Mouse (Mus musculus): ENCODE results near the gene Me1. TPM values are rescaled to one million over a fixed set of nuclear protein-coding genes. Genes with fewer than 3 reads are reported as not detected.

Gene Me1
- polyA plus RNA-seq, 1 experiment from 2014 or later: 4.4 TPM

DNA sequence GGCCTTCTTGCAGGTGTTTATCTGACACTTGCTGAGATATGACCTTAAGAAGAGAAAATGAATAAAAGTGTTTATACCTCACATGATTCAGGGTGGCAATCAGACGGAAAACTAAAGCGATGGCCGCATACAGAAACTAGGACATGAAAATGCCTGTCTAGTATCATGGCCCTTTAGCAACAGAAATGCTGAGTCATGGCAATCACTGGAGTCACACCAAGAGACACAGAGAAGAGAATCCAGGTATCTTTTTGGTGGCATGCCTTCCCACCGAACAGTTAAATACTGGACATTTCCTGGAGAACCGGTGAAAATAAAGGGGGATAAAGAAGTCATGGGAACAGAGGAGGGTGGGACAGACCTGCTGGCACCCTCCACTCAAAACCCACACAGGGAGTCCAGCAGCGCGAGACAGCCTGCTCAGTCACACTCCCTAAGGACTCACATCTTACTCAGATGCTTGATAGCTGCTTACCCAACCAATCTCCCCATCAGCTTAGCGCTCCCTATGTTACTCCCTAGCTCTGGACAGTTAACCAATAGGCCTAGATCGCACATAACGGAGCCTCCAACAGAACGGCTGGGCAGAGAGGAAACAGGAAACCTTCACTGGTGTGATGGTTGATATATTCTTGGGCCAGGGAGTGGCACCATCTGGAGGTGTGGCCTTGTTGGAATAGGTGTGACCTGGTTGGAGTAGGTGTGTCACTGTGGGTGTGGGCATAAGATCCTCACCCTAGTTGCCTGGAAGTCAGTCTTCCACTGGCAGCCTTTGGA is 108.5 kb downstream of the Me1 start:
- Histone ChIP-seq H3K27me3 (ENCODE audit: control insufficient read depth, insufficient read depth, low read depth, low read length) (no peaks in the 10 kb centered on the region), H3K4me3 (ENCODE audit: low read depth, low read length) (no peak overlapping the region), H3K36me3 (ENCODE audit: control insufficient read depth, insufficient read depth) (no peaks in the 10 kb centered on the region), H3K9me3 (replicated peaks; ENCODE audit: control insufficient read depth, low read length) (no peaks in the 10 kb centered on the region), H3K4me1 (ENCODE audit: control insufficient read depth, low read depth, low read length) (no peaks in the 10 kb centered on the region), H3K4me2 (ENCODE audit: low read depth, low read length) (no peak overlapping the region), H3K27ac (ENCODE audit: low read length) (no peak overlapping the region), H3K9ac (ENCODE audit: low read depth, low read length) (no peak overlapping the region)
- WGBS (ENCODE audit: insufficient replicate concordance): 69% methylated on average over 11 of the region's 11 CpGs
- ATAC-seq (ENCODE audit: low read depth): no peak

DNA sequence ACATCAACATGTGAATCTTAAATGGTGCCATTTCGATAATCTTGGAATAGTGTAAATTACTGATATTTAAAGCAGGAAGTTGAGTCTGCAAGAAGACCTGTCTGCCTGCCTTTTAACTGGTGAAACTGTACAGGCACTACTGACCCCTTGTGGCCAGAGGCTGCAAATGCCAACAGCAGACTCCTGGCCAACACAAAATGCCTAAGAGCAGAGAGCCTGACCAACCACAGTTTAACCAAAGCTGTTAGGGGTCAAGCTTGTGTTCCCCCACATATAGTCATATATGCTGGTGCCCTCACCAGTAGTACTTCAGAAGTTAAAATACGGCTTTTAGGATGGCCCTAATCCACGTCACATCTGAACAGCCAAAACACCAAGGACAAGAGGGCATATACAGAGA is 112.0 kb downstream of the Me1 start:
- 43% methylated on average over 3 of the region's 3 CpGs for WGBS (ENCODE audit: insufficient replicate concordance)
- no peaks in the 10 kb centered on the region for H3K27me3 ChIP-seq (ENCODE audit: control insufficient read depth, insufficient read depth, low read depth, low read length)

DNA sequence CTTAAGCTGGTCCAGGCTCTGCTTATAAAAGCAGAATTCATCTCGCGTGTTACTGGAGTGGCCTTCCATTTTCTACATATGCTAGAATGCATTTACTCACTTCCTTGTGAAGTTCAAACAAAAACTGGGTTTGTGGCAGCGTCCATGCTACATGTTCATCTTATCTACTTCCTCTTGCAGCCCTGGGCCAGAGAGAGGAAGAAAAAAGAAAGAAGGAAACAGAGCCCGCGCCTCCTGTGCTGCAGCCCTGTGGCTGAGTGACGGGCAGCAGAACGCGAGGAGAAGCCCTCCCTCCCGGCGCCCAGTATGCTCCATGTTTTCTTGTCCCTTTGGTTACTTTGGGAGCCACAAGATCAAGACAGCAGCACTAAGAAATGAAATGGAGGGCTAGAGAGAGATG is 116.1 kb downstream of the Me1 start:
- Histone ChIP-seq H3K4me2 (ENCODE audit: low read depth, low read length) (no peak overlapping the region), H3K4me3 (ENCODE audit: low read depth, low read length) (no peak overlapping the region), H3K9ac (ENCODE audit: low read depth, low read length) (no peak overlapping the region), H3K36me3 (ENCODE audit: control insufficient read depth, insufficient read depth) (no peaks in the 10 kb centered on the region), H3K27ac (ENCODE audit: low read length) (no peak overlapping the region), H3K9me3 (replicated peaks; ENCODE audit: control insufficient read depth, low read length) (no peaks in the 10 kb centered on the region), H3K4me1 (ENCODE audit: control insufficient read depth, low read depth, low read length) (no peaks in the 10 kb centered on the region), H3K27me3 (ENCODE audit: control insufficient read depth, insufficient read depth, low read depth, low read length) (no peaks in the 10 kb centered on the region)
- WGBS (ENCODE audit: insufficient replicate concordance): 17% methylated on average over 10 of the region's 10 CpGs
- no peak for ATAC-seq (ENCODE audit: low read depth)

More for the DNA sequence above, 112.0 kb downstream of the Me1 start:
- Histone ChIP-seq H3K27ac (ENCODE audit: low read length) (no peak overlapping the region), H3K4me1 (ENCODE audit: control insufficient read depth, low read depth, low read length) (no peaks in the 10 kb centered on the region), H3K4me3 (ENCODE audit: low read depth, low read length) (no peak overlapping the region), H3K4me2 (ENCODE audit: low read depth, low read length) (no peak overlapping the region), H3K9me3 (replicated peaks; ENCODE audit: control insufficient read depth, low read length) (no peaks in the 10 kb centered on the region), H3K9ac (ENCODE audit: low read depth, low read length) (no peak overlapping the region), H3K36me3 (ENCODE audit: control insufficient read depth, insufficient read depth) (no peaks in the 10 kb centered on the region)
- ATAC-seq (ENCODE audit: low read depth): no peak

DNA sequence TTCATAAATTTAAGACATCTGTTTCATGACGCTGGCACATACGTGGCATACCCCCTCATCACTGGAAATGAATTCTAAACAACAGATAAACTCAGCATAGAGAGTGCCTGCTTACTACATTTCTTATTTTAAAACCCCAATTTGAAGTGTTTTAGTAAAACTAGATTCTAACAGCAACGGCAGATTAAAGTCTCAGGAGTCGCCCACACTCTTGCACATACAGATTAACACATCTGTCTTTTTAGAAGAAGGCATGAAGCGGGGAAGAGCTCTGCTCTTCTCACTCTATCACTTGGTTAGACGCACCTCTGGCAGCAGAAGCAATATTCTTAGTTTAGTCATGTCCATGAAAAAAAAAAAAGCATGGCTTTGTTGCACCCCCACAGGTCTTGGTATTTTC is 120.6 kb downstream of the Me1 start:
- no peak overlapping the region for H3K9ac ChIP-seq (ENCODE audit: low read depth, low read length)
- ATAC-seq (ENCODE audit: low read depth): no peak
- H3K36me3 ChIP-seq (ENCODE audit: control insufficient read depth, insufficient read depth): no peaks in the 10 kb centered on the region
- no peak overlapping the region for H3K4me2 ChIP-seq (ENCODE audit: low read depth, low read length)
- no peaks in the 10 kb centered on the region for H3K27me3 ChIP-seq (ENCODE audit: control insufficient read depth, insufficient read depth, low read depth, low read length)
- no peaks in the 10 kb centered on the region for H3K9me3 ChIP-seq (replicated peaks; ENCODE audit: control insufficient read depth, low read length)
- WGBS (ENCODE audit: insufficient replicate concordance): 66% methylated on average over 6 of the region's 6 CpGs
- no peak overlapping the region for H3K27ac ChIP-seq (ENCODE audit: low read length)
- peaks cover 11% of the 10 kb centered on the region for H3K4me1 ChIP-seq (ENCODE audit: control insufficient read depth, low read depth, low read length)
- H3K4me3 ChIP-seq (ENCODE audit: low read depth, low read length): no peak overlapping the region

DNA sequence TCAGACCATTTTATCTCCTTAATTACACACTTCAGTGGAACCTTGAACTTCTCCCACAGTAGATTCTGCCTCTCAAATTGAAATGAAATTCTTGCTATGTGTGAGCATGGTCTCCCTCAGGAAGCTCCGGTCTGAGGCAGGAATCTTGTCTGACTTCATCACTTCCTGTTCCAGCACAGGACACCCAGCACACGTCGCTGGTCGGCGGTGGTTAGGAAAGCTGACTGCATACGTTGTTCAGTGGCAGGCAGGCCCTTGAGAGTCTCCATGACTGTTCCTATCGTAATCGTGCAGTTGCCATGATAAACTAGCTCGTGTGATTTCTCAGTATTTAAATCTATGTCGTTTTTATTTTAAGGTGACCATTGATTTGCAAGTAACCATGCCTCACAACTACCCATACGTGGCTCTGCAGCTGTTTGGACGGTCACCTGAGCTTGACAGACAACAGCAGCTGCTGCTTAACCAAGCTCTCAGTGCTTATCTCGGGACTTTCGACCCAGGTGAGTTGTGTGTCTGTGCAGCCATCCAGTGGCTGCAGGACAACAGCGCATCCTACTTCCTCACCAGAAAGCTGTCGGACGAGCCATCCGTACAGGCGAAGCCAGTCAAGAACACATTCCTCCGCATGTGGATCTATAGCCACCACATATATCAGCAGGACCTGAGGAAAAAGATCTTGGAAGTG is 122.0 kb downstream of the Me1 start:
- no peak overlapping the region for H3K27ac ChIP-seq (ENCODE audit: low read length)
- no peaks in the 10 kb centered on the region for H3K36me3 ChIP-seq (ENCODE audit: control insufficient read depth, insufficient read depth)
- no peaks in the 10 kb centered on the region for H3K27me3 ChIP-seq (ENCODE audit: control insufficient read depth, insufficient read depth, low read depth, low read length)
- no peak for ATAC-seq (ENCODE audit: low read depth)
- WGBS (ENCODE audit: insufficient replicate concordance): 44% methylated on average over 20 of the region's 20 CpGs
- H3K4me2 ChIP-seq (ENCODE audit: low read depth, low read length): no peak overlapping the region
- no peaks in the 10 kb centered on the region for H3K9me3 ChIP-seq (replicated peaks; ENCODE audit: control insufficient read depth, low read length)
- no peak overlapping the region for H3K4me3 ChIP-seq (ENCODE audit: low read depth, low read length)
- H3K4me1 ChIP-seq (ENCODE audit: control insufficient read depth, low read depth, low read length): peaks cover 11% of the 10 kb centered on the region
- no peak overlapping the region for H3K9ac ChIP-seq (ENCODE audit: low read depth, low read length)

DNA sequence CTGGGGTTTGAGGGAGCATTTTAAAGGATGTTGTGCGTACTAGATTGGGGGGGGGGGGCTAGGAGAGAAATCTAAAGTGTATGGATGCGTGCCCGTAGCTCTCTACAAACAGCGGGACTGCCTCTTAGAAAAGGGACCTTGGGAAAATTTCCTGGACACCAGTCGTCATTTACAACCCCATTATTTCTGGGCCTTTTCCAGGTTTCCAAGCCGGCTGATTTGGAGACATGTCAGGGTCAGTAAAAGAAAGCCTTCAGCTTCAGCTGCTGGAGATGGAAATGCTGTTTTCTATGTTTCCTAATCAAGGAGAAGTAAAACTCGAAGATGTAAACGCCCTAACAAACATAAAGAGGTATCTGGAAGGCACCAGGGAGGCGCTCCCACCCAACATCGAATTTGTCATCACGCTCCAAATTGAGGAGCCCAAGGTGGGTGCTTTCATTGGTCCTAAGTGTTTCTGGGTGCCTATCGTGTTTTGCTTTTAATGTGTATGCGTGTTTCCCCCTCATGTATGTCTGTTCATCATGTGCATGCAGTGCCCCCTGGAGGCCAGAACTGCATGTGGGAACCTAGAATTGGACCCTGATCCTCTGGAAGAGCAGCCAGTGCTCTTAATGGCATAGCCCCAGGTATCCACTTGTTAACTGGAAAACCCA is 123.0 kb downstream of the Me1 start:
- no peak for ATAC-seq (ENCODE audit: low read depth)
- WGBS (ENCODE audit: insufficient replicate concordance): 3% methylated on average over 13 of the region's 13 CpGs
- peak overlapping the region; percentile 79 for H3K4me3 ChIP-seq (ENCODE audit: low read depth, low read length)

DNA sequence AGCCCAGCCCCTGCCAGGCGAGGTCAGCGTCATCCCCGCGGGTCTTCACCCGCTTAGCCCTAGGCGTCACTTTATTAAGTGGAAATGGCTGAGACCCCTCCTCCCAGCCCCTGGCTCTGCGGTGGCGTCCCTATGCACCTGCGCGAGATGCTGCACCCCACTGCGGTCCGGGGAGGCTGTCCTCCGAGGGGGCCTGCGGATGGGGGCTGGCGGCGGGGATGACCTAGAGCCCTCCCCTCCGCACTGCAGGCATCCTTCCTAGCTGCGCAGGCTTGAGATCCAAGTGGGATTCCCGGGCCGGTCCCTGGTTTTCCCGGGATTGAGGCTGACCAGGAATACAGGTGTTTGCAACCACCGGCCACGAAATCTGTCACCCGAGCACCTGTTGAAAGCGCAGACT is 123.6 kb downstream of the Me1 start:
- Histone ChIP-seq H3K4me2 (ENCODE audit: low read depth, low read length) (peak overlapping the region; percentile 100), H3K4me1 (ENCODE audit: control insufficient read depth, low read depth, low read length) (peaks cover 11% of the 10 kb centered on the region), H3K36me3 (ENCODE audit: control insufficient read depth, insufficient read depth) (no peaks in the 10 kb centered on the region), H3K4me3 (ENCODE audit: low read depth, low read length) (peak overlapping the region; percentile 79), H3K9me3 (replicated peaks; ENCODE audit: control insufficient read depth, low read length) (no peaks in the 10 kb centered on the region), H3K27me3 (ENCODE audit: control insufficient read depth, insufficient read depth, low read depth, low read length) (no peaks in the 10 kb centered on the region), H3K27ac (ENCODE audit: low read length) (no peak overlapping the region), H3K9ac (ENCODE audit: low read depth, low read length) (peak overlapping the region; percentile 62)
- peak; percentile 14 for ATAC-seq (ENCODE audit: low read depth)
- under 1% methylated on average over 25 of the region's 25 CpGs for WGBS (ENCODE audit: insufficient replicate concordance)

More for the DNA sequence above, 123.0 kb downstream of the Me1 start:
- H3K4me2 ChIP-seq (ENCODE audit: low read depth, low read length): peak overlapping the region; percentile 100
- H3K4me1 ChIP-seq (ENCODE audit: control insufficient read depth, low read depth, low read length): peaks cover 11% of the 10 kb centered on the region
- no peaks in the 10 kb centered on the region for H3K36me3 ChIP-seq (ENCODE audit: control insufficient read depth, insufficient read depth)
- H3K27ac ChIP-seq (ENCODE audit: low read length): no peak overlapping the region
- no peaks in the 10 kb centered on the region for H3K9me3 ChIP-seq (replicated peaks; ENCODE audit: control insufficient read depth, low read length)
- H3K9ac ChIP-seq (ENCODE audit: low read depth, low read length): peak overlapping the region; percentile 62; the same call in 1 of the 2 replicates
- H3K27me3 ChIP-seq (ENCODE audit: control insufficient read depth, insufficient read depth, low read depth, low read length): no peaks in the 10 kb centered on the region

DNA sequence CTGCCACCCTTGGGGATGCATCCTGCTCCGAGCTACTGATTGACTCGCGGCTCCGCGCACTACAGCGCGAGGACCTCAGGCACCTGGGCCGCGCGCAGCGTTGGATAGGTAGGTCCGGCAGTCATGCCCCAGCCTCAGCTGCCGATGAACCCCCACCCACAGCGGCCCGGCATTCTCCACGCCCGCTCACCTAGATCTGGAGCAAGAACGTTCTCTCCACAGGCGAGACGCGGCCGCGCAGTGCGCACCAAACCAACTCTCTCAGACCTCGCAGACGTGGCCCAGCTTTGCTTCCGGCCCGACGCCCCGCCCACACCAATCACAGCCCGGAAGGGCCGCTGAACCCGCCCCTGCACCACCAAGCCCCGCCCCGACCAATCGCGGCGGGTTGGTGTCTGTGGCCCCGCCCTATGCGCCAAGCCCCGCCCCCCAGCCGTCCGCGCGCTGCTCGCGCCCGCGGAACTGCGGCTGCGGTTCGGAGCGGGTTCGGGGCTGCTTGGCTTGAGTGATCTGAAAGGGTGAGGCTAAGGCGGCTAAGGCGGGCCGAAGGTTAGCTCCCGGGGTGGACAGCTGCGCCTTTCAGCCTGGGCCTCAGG is 124.1 kb downstream of the Me1 start, which contains the start of the genes Pgm3 and Rwdd2a:
TSS of gene Pgm3 (minus strand) at position 303 of the 596 bp plus-strand sequence.
TSS of gene Rwdd2a (plus strand) at position 452 of the 596 bp plus-strand sequence.
- H3K4me2 ChIP-seq (ENCODE audit: low read depth, low read length): peak within 1 kb of the TSS; percentile 100
- peak within 1 kb of the TSS; percentile 45 for H3K27ac ChIP-seq (ENCODE audit: low read length)
- no peaks in the 10 kb centered on the region for H3K9me3 ChIP-seq (replicated peaks; ENCODE audit: control insufficient read depth, low read length)
- H3K27me3 ChIP-seq (ENCODE audit: control insufficient read depth, insufficient read depth, low read depth, low read length): no peaks in the 10 kb centered on the region
- peak within 1 kb of the TSS; percentile 79 for H3K4me3 ChIP-seq (ENCODE audit: low read depth, low read length)
- H3K36me3 ChIP-seq (ENCODE audit: control insufficient read depth, insufficient read depth): no peaks in the 10 kb centered on the region
- peak within 1 kb of the TSS; percentile 77 for H3K9ac ChIP-seq (ENCODE audit: low read depth, low read length)
- H3K4me1 ChIP-seq (ENCODE audit: control insufficient read depth, low read depth, low read length): peaks cover 11% of the 10 kb centered on the region
- under 1% methylated on average over 59 of the region's 59 CpGs for WGBS (ENCODE audit: insufficient replicate concordance)
- ATAC-seq (ENCODE audit: low read depth): peak; percentile 97

Data from liver, embryonic 16.5 days (tissue).